Mouse (Mus musculus) C2C12 (cell line): Measurements from ENCODE around the gene Spns2. TPM values are rescaled to one million over a fixed set of nuclear protein-coding genes. Genes with fewer than 3 reads are reported as not detected.

Source experiments
- H3K27me3 ChIP-seq: one replicate; pipeline ENCODE4 v1.6.1; 2011; ENCODE audit not compliant: control insufficient read depth, insufficient read depth, insufficient read length
- H3K36me3 ChIP-seq: one replicate; pipeline ENCODE4 v1.6.1; 2011; ENCODE audit not compliant: control insufficient read depth, insufficient read depth
- H3K4me3 ChIP-seq: one replicate; pipeline ENCODE4 v1.5.1; 2011; ENCODE audit warnings: mild to moderate bottlenecking, control low read depth; ENCODE audit not compliant: poor library complexity, insufficient read depth, severe bottlenecking
- H3K79me2 ChIP-seq: one replicate; pipeline ENCODE4 v1.6.1; 2011; ENCODE audit not compliant: control insufficient read depth, insufficient read depth
- H3K79me3 ChIP-seq: one replicate; pipeline ENCODE4 v1.6.1; 2011; ENCODE audit warnings: low read depth, control low read depth
- H3ac ChIP-seq: one replicate; pipeline ENCODE3; 2011; ENCODE audit warnings: low read depth; ENCODE audit not compliant: control insufficient read depth, insufficient read length
- CEBPB ChIP-seq: IDR thresholded peaks from one replicate; pipeline ENCODE4 v1.6.1; 2011; ENCODE audit warnings: low read depth, mild to moderate bottlenecking, control low read depth, moderate library complexity
- CTCF ChIP-seq: IDR thresholded peaks from one replicate; pipeline ENCODE4 v1.5.1; 2011; ENCODE audit not compliant: control insufficient read depth, insufficient read depth, insufficient read length
- FOSL1 ChIP-seq: IDR thresholded peaks from one replicate; pipeline ENCODE4 v1.8.0; 2011; ENCODE audit warnings: mild to moderate bottlenecking, low read length; ENCODE audit not compliant: poor library complexity, insufficient read depth, severe bottlenecking
- MAX ChIP-seq: IDR thresholded peaks from one replicate; pipeline ENCODE4 v1.6.1; 2011; ENCODE audit warnings: mild to moderate bottlenecking, control low read depth
- MYOD1 ChIP-seq: IDR thresholded peaks from one replicate; pipeline ENCODE4 v1.6.1; 2011; ENCODE audit warnings: low read depth; ENCODE audit not compliant: control insufficient read depth, insufficient read length
- MYOG ChIP-seq: IDR thresholded peaks from one replicate; pipeline ENCODE4 v1.6.1; 2011; ENCODE audit not compliant: control insufficient read depth, insufficient read length; ENCODE audit errors: extremely low read depth
- USF1 ChIP-seq: IDR thresholded peaks from one replicate; pipeline ENCODE4 v1.6.1; 2011; ENCODE audit warnings: low read depth, mild to moderate bottlenecking, control low read depth, moderate library complexity
- polyA plus RNA-seq: library from polyadenylated mRNA; unstranded; fragments of >200 nt; fragmentation: generic; extraction: Trizol; gene quantifications from one replicate; pipeline ENCODE4 v1.2.1, GENCODE M21; 2012; ENCODE audit warnings: missing spikeins

Gene Spns2
- polyA plus RNA-seq, 1 experiment: 0.37 TPM

DNA sequence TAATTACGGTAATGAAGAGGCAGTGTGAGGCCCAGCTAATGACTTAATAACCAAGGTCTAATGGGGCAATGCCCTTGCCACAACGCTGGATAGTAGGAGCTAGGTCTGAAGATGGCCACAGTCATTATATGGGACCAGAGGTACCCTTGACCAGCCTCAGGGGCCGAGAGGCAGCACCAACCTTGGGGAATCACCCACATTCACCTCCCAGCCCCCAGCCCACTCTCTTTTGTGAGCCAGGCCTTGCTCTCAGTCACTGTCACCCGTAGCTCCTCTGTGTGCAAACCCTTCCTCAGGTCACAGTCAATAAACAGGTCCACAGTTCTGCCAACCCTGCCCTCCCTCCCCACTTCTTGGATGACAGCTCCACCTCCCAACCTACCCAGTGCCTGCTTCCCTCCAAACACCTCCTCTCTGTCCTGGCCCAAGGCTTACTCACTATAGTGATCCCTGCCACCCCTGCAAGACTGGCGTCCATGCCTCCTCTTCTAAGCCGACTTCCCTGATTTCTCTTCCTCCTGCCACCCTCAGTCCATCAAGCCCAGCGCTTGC, 13.6 kb downstream of the Spns2 start:
- no peak for TF ChIP-seq CTCF
- H3K79me3 ChIP-seq: no peaks in the 10 kb centered on the region
- no peaks in the 10 kb centered on the region for H3K79me2 ChIP-seq
- no peak overlapping the region for H3K4me3 ChIP-seq
- peaks cover 3% of the 10 kb centered on the region for H3K27me3 ChIP-seq
- no peak overlapping the region for H3ac ChIP-seq
- H3K36me3 ChIP-seq: no peaks in the 10 kb centered on the region

DNA sequence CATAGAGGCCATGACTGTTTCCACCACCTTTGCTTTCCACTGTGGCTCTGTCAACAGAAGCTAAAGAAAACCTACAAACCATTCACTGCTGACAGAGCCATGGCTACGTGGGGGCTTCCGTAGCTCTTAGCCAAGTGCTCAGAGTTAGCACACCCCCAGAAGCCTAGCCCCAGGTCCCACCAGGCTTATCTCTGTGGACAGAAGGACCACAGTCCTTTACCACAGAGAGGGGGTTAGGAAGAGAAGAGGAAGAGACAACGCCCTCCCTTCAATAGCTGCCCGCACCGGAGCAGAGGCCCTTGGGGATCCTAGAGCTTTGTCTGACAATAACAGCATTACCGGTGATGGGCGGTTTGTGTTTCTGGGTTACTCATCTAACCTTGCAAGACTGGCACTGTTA, 14.3 kb downstream of the Spns2 start:
- TF ChIP-seq CEBPB: no peak
- no peak for TF ChIP-seq FOSL1
- no peak for TF ChIP-seq MYOD1
- TF ChIP-seq MYOG: no peak
- TF ChIP-seq USF1: no peak
- TF ChIP-seq MAX: no peak
- TF ChIP-seq CTCF: no peak
- no peaks in the 10 kb centered on the region for H3K79me3 ChIP-seq
- no peak overlapping the region for H3ac ChIP-seq
- no peaks in the 10 kb centered on the region for H3K36me3 ChIP-seq
- H3K27me3 ChIP-seq: peaks cover 3% of the 10 kb centered on the region
- H3K4me3 ChIP-seq: no peak overlapping the region
- H3K79me2 ChIP-seq: no peaks in the 10 kb centered on the region

DNA sequence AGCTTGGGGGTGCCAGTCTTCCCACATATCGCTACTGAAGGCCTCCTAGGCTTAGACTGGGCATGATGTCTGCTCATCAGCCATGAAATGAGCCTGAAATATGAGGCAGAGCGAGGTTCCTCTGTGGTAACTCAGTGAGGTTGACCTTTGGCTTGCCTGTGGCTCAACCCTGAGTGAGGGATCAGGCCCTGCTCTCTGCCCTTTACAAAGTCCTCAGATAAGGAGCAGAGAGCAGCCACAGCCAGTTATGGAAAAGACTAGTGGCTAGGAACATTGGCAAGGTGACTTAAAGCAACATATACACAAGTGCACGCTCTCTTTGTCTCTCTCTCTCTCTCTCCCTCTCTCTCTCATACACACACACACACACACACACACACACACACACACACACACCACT, 14.8 kb downstream of the Spns2 start:
- TF ChIP-seq USF1 (no peak), MAX (no peak), FOSL1 (no peak), CEBPB (no peak), CTCF (no peak)
- Histone ChIP-seq H3K79me3 (no peaks in the 10 kb centered on the region), H3K27me3 (peaks cover 3% of the 10 kb centered on the region), H3ac (no peak overlapping the region), H3K36me3 (no peaks in the 10 kb centered on the region), H3K4me3 (no peak overlapping the region), H3K79me2 (no peaks in the 10 kb centered on the region)

DNA sequence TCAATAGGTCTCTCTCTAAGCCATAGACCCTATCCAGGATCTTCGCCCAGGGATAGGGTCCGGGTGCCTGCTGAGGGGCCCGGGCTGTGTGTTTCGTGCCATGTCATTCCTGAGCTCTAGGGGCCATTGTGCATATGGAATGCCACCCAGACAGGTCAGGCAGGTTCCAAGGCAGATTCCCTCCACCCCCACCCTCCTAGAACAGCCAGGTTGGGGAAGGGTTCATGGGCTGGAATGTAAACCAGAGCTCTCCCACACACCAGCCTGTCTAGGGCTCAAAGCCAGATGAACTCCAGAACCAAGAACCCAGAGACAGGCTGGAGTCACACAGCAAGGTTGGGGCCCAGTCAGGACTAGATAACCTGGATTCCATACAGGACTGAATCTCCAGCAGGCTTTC, 16.2 kb downstream of the Spns2 start:
- TF ChIP-seq CTCF (no peak), MYOD1 (no peak), MAX (no peak), MYOG (no peak), FOSL1 (no peak), USF1 (no peak), CEBPB (no peak)
- Histone ChIP-seq H3K79me2 (no peaks in the 10 kb centered on the region), H3K36me3 (no peaks in the 10 kb centered on the region), H3K4me3 (no peak overlapping the region), H3K27me3 (peaks cover 3% of the 10 kb centered on the region), H3K79me3 (no peaks in the 10 kb centered on the region), H3ac (no peak overlapping the region)

DNA sequence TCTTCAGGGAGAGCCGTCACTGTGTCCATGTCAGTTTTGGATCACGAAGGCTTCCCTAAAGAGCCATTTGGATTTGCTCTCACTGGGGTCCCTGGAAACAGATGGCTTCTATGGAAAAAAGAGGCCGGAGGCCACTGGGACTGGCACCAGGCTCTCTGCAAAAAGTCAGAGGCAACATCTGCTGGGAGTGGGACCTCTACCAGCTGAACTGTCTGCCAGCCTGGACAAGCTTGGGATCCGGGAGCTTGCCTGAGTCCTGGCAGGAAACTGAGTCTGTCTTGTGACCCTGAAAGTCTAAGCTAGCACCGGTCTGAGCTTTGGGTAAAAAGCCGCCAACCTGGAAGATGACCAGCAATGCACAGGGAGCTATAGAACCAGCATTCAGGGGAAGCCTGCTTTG, 18.3 kb downstream of the Spns2 start:
- peaks cover 3% of the 10 kb centered on the region for H3K27me3 ChIP-seq
- no peak overlapping the region for H3ac ChIP-seq
- H3K79me2 ChIP-seq: no peaks in the 10 kb centered on the region
- H3K79me3 ChIP-seq: no peaks in the 10 kb centered on the region
- no peaks in the 10 kb centered on the region for H3K36me3 ChIP-seq
- no peak overlapping the region for H3K4me3 ChIP-seq
- TF ChIP-seq MYOG: no peak
- no peak for TF ChIP-seq CEBPB
- TF ChIP-seq CTCF: no peak
- no peak for TF ChIP-seq MYOD1
- no peak for TF ChIP-seq USF1
- no peak for TF ChIP-seq FOSL1
- no peak for TF ChIP-seq MAX

DNA sequence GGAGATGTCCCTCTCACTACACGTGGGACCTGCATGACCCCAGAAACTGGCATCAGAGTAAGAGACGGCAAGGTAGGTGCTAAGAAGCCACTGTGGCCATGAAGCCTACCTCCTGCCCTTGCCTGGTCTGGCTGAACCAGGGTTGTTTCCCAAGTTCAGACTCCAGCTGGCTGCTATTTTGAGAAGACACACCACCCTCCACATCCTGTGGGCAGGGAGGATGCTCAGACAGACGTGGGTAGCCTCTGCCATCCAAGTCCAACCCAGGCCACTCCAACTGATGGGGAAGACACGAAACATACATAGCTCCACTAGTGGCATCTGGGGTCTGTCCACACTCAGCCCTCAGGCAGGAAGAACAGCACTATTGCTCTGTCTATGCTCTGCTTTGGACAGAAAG, 19.7 kb downstream of the Spns2 start:
- Histone ChIP-seq H3K79me2 (no peaks in the 10 kb centered on the region), H3K79me3 (no peaks in the 10 kb centered on the region), H3K27me3 (peaks cover 3% of the 10 kb centered on the region), H3ac (no peak overlapping the region), H3K4me3 (no peak overlapping the region), H3K36me3 (no peaks in the 10 kb centered on the region)
- no peak for TF ChIP-seq MAX
- TF ChIP-seq MYOD1: no peak
- no peak for TF ChIP-seq CEBPB
- TF ChIP-seq FOSL1: no peak
- no peak for TF ChIP-seq MYOG
- TF ChIP-seq CTCF: no peak
- no peak for TF ChIP-seq USF1
